Mouse (Mus musculus): Measurements from ENCODE around the gene Lsamp.
"Not testable (repeated sequence)": the region's sequence is repeated elsewhere in the genome, so short reads cannot be mapped to it uniquely, and the experiment has no call there.

Lsamp gene

GRCm38 (mm10) chr16:41936908-41937595 lies 1952.9 kb downstream of the Lsamp start:
- no peak for DNase-seq (ENCODE audit: low spot score)

- no peak for DNase-seq (ENCODE audit: low spot score)
Measured at GRCm38 (mm10) chr16:41937596-41937990, 1953.4 kb downstream of the Lsamp start.

- no peak for DNase-seq (ENCODE audit: low spot score)
Measured at GRCm38 (mm10) chr16:41938258-41938657, 1954.1 kb downstream of the Lsamp start.

GRCm38 (mm10) chr16:41941591-41942315 lies 1957.6 kb downstream of the Lsamp start:
- no peak for DNase-seq (ENCODE audit: low spot score)

GRCm38 (mm10) chr16:41957811-41958210 lies 1973.7 kb downstream of the Lsamp start:
- no peak for DNase-seq (ENCODE audit: low spot score)

- DNase-seq (ENCODE audit: low spot score), result no peak
Measured at GRCm38 (mm10) chr16:41965636-41966035, 1981.5 kb downstream of the Lsamp start.

GRCm38 (mm10) chr16:41969215-41969614 lies 1985.1 kb downstream of the Lsamp start:
- DNase-seq (ENCODE audit: low spot score), result no peak

- DNase-seq (ENCODE audit: low spot score), result no peak
Measured at GRCm38 (mm10) chr16:41974866-41975719, 1990.9 kb downstream of the Lsamp start.

GRCm38 (mm10) chr16:41976897-41977296 lies 1992.7 kb downstream of the Lsamp start:
- DNase-seq (ENCODE audit: low spot score), result no peak

- no peak for DNase-seq (ENCODE audit: low spot score)
Measured at GRCm38 (mm10) chr16:41996956-41997355, 2012.8 kb downstream of the Lsamp start.

- DNase-seq (ENCODE audit: low spot score), result no peak
Measured at GRCm38 (mm10) chr16:42002925-42003324, 2018.8 kb downstream of the Lsamp start.

- DNase-seq (ENCODE audit: low spot score), result not testable (repeated sequence)
Measured at GRCm38 (mm10) chr16:42003506-42003905, 2019.3 kb downstream of the Lsamp start.

- DNase-seq (ENCODE audit: low spot score), result no peak
Measured at GRCm38 (mm10) chr16:42004166-42004565, 2020.0 kb downstream of the Lsamp start.

- no peak for DNase-seq (ENCODE audit: low spot score)
Measured at GRCm38 (mm10) chr16:42014937-42015336, 2030.8 kb downstream of the Lsamp start.

GRCm38 (mm10) chr16:42015443-42015842 lies 2031.3 kb downstream of the Lsamp start:
- DNase-seq (ENCODE audit: low spot score), result no peak

GRCm38 (mm10) chr16:42016791-42017643 lies 2032.9 kb downstream of the Lsamp start:
- no peak for DNase-seq (ENCODE audit: low spot score)

GRCm38 (mm10) chr16:42022566-42022965 lies 2038.4 kb downstream of the Lsamp start:
- no peak for DNase-seq (ENCODE audit: low spot score)

GRCm38 (mm10) chr16:42032030-42032429 lies 2047.9 kb downstream of the Lsamp start:
- DNase-seq (ENCODE audit: low spot score), result no peak

GRCm38 (mm10) chr16:42033449-42033848 lies 2049.3 kb downstream of the Lsamp start:
- DNase-seq (ENCODE audit: low spot score), result no peak

GRCm38 (mm10) chr16:42048138-42048537 lies 2064.0 kb downstream of the Lsamp start:
- DNase-seq (ENCODE audit: low spot score), result no peak

- no peak for DNase-seq (ENCODE audit: low spot score)
Measured at GRCm38 (mm10) chr16:42059927-42060326, 2075.8 kb downstream of the Lsamp start.

GRCm38 (mm10) chr16:42074325-42074724 lies 2090.2 kb downstream of the Lsamp start:
- DNase-seq (ENCODE audit: low spot score), result no peak
